Mouse (Mus musculus): ENCODE measurements at regions not wholly inside any gene's neighbourhood (a gene's known extent, or its start where the extent isn't known, plus 50 kb on each side); places are given as distances from the start of the nearest gene placed in this dataset.

DNA sequence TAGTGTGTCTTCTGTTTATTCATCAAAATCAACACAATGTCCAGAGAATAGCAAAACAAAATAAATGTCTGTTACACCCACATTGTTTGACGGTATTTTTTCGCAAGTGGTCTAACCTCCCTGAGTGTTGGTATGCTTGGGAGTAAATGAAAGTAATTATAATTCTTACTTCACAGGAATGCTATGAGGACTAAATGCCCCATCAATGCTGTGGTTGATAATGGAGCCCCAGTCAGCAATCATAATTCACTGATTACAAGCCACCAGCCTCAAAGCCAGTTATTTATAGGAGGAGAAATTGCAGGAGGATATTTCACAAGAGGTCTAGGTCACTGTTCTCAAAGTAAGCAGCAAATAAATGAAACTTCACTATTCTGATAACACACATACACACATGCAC, 129.6 kb upstream of the Hand2 start:
- 28% methylated on average over 2 of the region's 2 CpGs for WGBS
- Histone ChIP-seq H3K9ac (no peak overlapping the region), H3K36me3 (no peaks in the 10 kb centered on the region), H3K4me3 (no peak overlapping the region), H3K9me3 (no peaks in the 10 kb centered on the region), H3K4me2 (peak overlapping the region; percentile 4; the same call in 1 of the 2 replicates), H3K4me1 (peaks cover 8% of the 10 kb centered on the region; the same call in 1 of the 2 replicates), H3K27ac (replicated peaks) (peak overlapping the region; percentile 67), H3K27me3 (replicated peaks) (no peaks in the 10 kb centered on the region)
- ATAC-seq (ENCODE audit: extremely low read depth, insufficient number of reproducible peaks, low FRiP score, low TSS enrichment) = no peak

DNA sequence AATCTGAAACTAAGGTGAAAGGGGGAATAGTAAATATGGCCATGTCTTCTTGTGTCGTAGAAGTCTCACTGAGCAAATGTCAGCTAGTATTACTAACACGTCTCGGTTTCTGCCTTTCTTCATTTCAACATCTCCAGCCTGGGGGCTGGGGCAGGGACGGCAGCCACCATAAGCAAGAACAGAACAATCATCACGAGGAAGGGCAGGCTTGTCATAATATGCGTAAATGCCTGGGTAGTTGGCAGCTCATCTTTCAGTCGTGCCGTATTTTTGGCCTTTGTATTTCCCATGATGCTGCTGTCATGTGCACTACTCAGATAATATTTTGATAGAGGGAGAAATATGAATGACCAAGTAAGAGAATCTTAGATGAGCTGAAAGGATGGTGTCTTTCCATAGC, 120.5 kb upstream of the Hand2 start:
- Histone ChIP-seq H3K36me3 (no peaks in the 10 kb centered on the region), H3K4me2 (no peak overlapping the region), H3K27ac (replicated peaks) (no peak overlapping the region), H3K9me3 (no peaks in the 10 kb centered on the region), H3K4me1 (peaks cover 17% of the 10 kb centered on the region), H3K27me3 (replicated peaks) (no peaks in the 10 kb centered on the region), H3K9ac (no peak overlapping the region), H3K4me3 (no peak overlapping the region)
- ATAC-seq (ENCODE audit: extremely low read depth, insufficient number of reproducible peaks, low FRiP score, low TSS enrichment) = no peak
- 45% methylated on average over 8 of the region's 8 CpGs for WGBS

DNA sequence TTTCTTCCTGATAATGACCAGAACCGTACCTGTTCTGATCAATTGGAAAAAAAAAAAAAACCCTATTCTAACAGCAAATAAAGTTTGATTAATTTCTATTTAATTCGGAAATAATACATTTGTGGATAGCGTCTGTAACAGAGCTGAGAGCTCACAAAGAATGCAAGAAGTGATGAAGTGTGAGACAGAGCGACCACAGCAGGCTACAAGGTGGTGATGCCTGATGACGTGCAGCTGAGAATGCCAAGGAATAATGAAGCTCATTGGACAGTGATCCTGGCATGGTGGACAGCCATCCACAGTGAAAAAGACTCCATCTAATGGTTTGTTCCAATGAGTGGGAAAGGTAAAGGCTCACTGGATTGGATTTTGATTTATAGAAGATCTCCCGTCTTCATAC, 111.2 kb upstream of the Hand2 start:
- Histone ChIP-seq H3K4me1 (peaks cover 20% of the 10 kb centered on the region), H3K9ac (no peak overlapping the region), H3K4me3 (no peak overlapping the region), H3K4me2 (no peak overlapping the region), H3K9me3 (no peaks in the 10 kb centered on the region), H3K36me3 (no peaks in the 10 kb centered on the region), H3K27ac (replicated peaks) (no peak overlapping the region), H3K27me3 (replicated peaks) (no peaks in the 10 kb centered on the region)
- 52% methylated on average over 6 of the region's 6 CpGs for WGBS
- no peak for ATAC-seq (ENCODE audit: extremely low read depth, insufficient number of reproducible peaks, low FRiP score, low TSS enrichment)

- no peak overlapping the region for H3K9ac ChIP-seq
- no peak overlapping the region for H3K4me3 ChIP-seq
- H3K27ac ChIP-seq (replicated peaks) = peak overlapping the region; percentile 46; the same call in 1 of the 2 replicates
- H3K4me1 ChIP-seq = peaks cover 21% of the 10 kb centered on the region
- 71% methylated on average over 5 of the region's 5 CpGs for WGBS
- no peaks in the 10 kb centered on the region for H3K9me3 ChIP-seq
- H3K4me2 ChIP-seq = no peak overlapping the region
- ATAC-seq (ENCODE audit: extremely low read depth, insufficient number of reproducible peaks, low FRiP score, low TSS enrichment) = no peak
- no peaks in the 10 kb centered on the region for H3K27me3 ChIP-seq (replicated peaks)
- no peaks in the 10 kb centered on the region for H3K36me3 ChIP-seq
These were observed 107.7 kb upstream of the Hand2 start for GRCm38 (mm10) chr8:57213066-57213465.

DNA sequence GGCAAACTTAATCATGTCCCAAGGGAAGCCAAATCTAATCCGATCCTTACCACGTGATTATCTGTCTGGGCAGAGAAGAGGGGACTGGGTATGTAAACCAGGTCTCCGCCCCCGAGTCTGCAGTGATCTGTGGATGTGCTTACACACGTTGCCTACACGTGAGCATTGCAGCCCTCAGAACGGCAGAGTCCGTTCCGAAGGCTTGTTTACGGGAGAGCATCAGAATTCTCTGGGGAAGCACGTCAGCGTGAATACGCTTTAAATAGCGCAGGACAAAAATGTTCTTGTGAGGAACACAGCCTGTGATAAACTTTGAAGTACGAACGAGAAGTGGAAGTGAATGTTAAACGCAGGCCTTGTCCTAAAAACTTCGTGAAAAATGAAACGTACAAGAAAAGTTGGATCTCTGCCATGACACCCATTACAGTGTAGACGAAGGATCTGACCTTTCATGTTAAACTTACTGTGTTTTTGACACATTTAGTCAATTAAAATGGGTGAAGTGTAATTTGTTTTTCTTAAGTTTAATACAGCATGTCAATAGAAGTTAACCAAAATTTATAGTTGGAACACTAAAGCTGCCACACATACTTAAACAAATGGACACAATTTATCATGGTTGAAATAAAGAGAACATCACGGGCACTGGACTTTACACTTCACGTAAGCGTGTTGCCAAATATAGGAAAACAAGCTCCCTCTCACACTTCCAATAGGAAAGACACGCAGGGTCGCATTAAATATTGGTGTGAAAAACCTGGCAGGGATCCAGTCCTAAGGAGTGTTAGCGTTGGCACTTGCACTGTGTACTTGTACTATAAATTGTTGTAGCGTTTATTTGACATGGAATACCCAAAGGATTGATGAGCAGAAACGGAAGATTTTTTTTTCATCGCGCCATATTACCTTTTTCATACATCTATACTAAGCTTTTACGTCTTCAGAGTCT, 106.5 kb upstream of the Hand2 start:
- Histone ChIP-seq H3K27me3 (replicated peaks) (no peaks in the 10 kb centered on the region), H3K36me3 (no peaks in the 10 kb centered on the region), H3K9ac (peak overlapping the region; percentile 25; the same call in 1 of the 2 replicates), H3K9me3 (no peaks in the 10 kb centered on the region), H3K4me1 (peaks cover 18% of the 10 kb centered on the region), H3K4me2 (peak overlapping the region; percentile 56), H3K27ac (replicated peaks) (peak overlapping the region; percentile 46), H3K4me3 (peak overlapping the region; percentile 29)
- WGBS = 44% methylated on average over 31 of the region's 31 CpGs
- ATAC-seq (ENCODE audit: extremely low read depth, insufficient number of reproducible peaks, low FRiP score, low TSS enrichment) = no peak

GRCm38 (mm10) chr8:57230594-57230993, 90.2 kb upstream of the Hand2 start:
- no peak for ATAC-seq (ENCODE audit: extremely low read depth, insufficient number of reproducible peaks, low FRiP score, low TSS enrichment)
- no peak overlapping the region for H3K9ac ChIP-seq
- 71% methylated on average over 4 of the region's 4 CpGs for WGBS

DNA sequence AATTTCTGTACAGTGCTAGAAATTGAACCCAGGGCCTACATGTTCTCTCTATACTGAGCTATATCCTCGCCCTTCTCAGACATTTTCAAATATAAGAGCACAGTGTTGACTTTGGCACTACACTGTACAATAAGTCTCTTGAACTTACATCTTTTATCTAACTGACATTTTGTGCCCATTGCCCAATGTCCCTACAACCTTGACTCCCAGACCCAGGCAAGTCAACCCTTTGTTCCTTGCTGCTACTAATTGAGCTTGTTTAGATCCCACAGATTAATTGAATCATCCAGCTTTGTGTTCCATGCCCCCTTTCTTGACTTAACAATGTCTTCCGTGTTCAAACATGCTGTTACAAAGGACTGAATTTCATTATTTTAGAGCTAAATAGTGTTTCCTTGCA, 78.5 kb upstream of the Hand2 start:
- no peak for ATAC-seq (ENCODE audit: extremely low read depth, insufficient number of reproducible peaks, low FRiP score, low TSS enrichment)
- Histone ChIP-seq H3K4me2 (no peak overlapping the region), H3K27ac (replicated peaks) (no peak overlapping the region)

More at GRCm38 (mm10) chr8:57230594-57230993, 90.2 kb upstream of the Hand2 start:
- H3K4me1 ChIP-seq = no peaks in the 10 kb centered on the region
- no peaks in the 10 kb centered on the region for H3K36me3 ChIP-seq
- H3K4me2 ChIP-seq = no peak overlapping the region
- no peaks in the 10 kb centered on the region for H3K9me3 ChIP-seq
- H3K27ac ChIP-seq (replicated peaks) = no peak overlapping the region
- H3K27me3 ChIP-seq (replicated peaks) = no peaks in the 10 kb centered on the region
- no peak overlapping the region for H3K4me3 ChIP-seq

DNA sequence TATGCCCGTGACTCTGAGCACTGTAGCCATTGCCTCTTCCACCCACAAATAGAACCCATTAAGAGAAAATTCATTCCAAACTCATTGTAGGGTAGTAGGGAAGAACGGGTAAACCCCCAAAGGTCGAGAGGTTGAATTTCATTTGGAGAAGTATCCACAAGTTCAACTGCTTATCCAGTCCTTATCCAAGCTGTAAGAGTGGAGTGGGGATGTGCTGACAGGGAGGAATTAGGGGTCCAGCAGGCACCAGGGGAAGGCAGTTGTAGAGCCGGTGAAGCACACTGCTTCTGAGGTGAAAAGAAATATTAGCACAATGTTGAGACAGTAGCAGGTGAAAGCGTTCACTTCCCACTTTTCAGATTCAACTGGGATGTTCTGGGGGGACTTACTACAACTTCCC, 71.7 kb upstream of the Hand2 start:
- no peaks in the 10 kb centered on the region for H3K36me3 ChIP-seq
- H3K27me3 ChIP-seq (replicated peaks) = no peaks in the 10 kb centered on the region
- no peak overlapping the region for H3K4me3 ChIP-seq
- ATAC-seq (ENCODE audit: extremely low read depth, insufficient number of reproducible peaks, low FRiP score, low TSS enrichment) = peak; percentile 42; the same call in 1 of the 2 replicates
- peaks cover 19% of the 10 kb centered on the region for H3K4me1 ChIP-seq
- 29% methylated on average over 5 of the region's 5 CpGs for WGBS
- no peaks in the 10 kb centered on the region for H3K9me3 ChIP-seq
- H3K4me2 ChIP-seq = peak overlapping the region; percentile 27; the same call in 1 of the 2 replicates
- H3K27ac ChIP-seq (replicated peaks) = no peak overlapping the region
- H3K9ac ChIP-seq = no peak overlapping the region

More for the DNA sequence above, 78.5 kb upstream of the Hand2 start:
- Histone ChIP-seq H3K4me1 (no peaks in the 10 kb centered on the region), H3K9me3 (no peaks in the 10 kb centered on the region), H3K27me3 (replicated peaks) (no peaks in the 10 kb centered on the region), H3K36me3 (no peaks in the 10 kb centered on the region), H3K4me3 (no peak overlapping the region), H3K9ac (no peak overlapping the region)
- 82% methylated on average over 2 of the region's 2 CpGs for WGBS
